Comparison of ENCODE assay signal across 9 mouse cellular contexts in genomic region chr7:130807749-130808148, GRCm38 (mm10). TPM values are rescaled to one million over a fixed set of nuclear protein-coding genes. Genes with fewer than 3 reads are reported as not detected.
DNase-seq lines count a peak whose midpoint lies in the region; ATAC-seq and TF ChIP-seq lines count a peak whose summit lies in the region.
"Had no signal": no experiment of that assay in that cellular context is flagged by ENCODE, and none has a peak within 500 bp of the region (broad histone marks: within the 10 kb centered on the region; RNA-seq: fewer than 3 reads in every experiment).

No protein-coding gene starts in this region.

- H3K4me3 ChIP-seq in cortical plate, adult 2 months (ENCODE audit: insufficient read depth, low read length): no peak overlapping the region
- H3K4me3 ChIP-seq in intestine, embryonic 15.5 days (replicated peaks): no peak overlapping the region
- H3K4me3 ChIP-seq in forebrain, embryonic 14.5 days (ENCODE audit: low read depth, low read length): no peak overlapping the region
- H3K4me3 ChIP-seq: limb, embryonic 12.5 days had no signal

- no peak overlapping the region for H3K9ac ChIP-seq in intestine, embryonic 15.5 days
- no peak overlapping the region for H3K9ac ChIP-seq in forebrain, embryonic 14.5 days (ENCODE audit: low read length)
- H3K9ac ChIP-seq: limb, embryonic 12.5 days had no signal

- no peak overlapping the region for H3K4me2 ChIP-seq in intestine, embryonic 15.5 days (replicated peaks)
- no peak overlapping the region for H3K4me2 ChIP-seq in forebrain, embryonic 14.5 days (ENCODE audit: low read length)
- H3K4me2 ChIP-seq: limb, embryonic 12.5 days had no signal

- peak; percentile 77 for ATAC-seq in intestine, embryonic 15.5 days
- no peak for ATAC-seq in forebrain, embryonic 14.5 days

- no peak for TF ChIP-seq CTCF in cortical plate, adult 2 months (IDR thresholded peaks at IDR 0.05; ENCODE audit: extremely low read depth, insufficient read depth, low read length)

- peak overlapping the region; percentile 35; the same call in 1 of the 2 replicates for H3K27ac ChIP-seq in cortical plate, adult 2 months (ENCODE audit: insufficient read depth, low read length)
- H3K27ac ChIP-seq in intestine, embryonic 15.5 days: no peak overlapping the region
- H3K27ac ChIP-seq in forebrain, embryonic 14.5 days (ENCODE audit: low read depth, low read length): no peak overlapping the region
- H3K27ac ChIP-seq: limb, embryonic 12.5 days had no signal

- H3K4me1 ChIP-seq in cortical plate, adult 2 months (ENCODE audit: control insufficient read depth, insufficient read depth, low read length): peaks cover 3% of the 10 kb centered on the region
- H3K4me1 ChIP-seq in intestine, embryonic 15.5 days (replicated peaks): peaks cover 6% of the 10 kb centered on the region; the same call in 1 of the 2 replicates
- no peaks in the 10 kb centered on the region for H3K4me1 ChIP-seq in forebrain, embryonic 14.5 days (ENCODE audit: control insufficient read depth, insufficient read depth, low read length)
- H3K4me1 ChIP-seq: limb, embryonic 12.5 days had no signal

- peak; percentile 73 for DNase-seq in ovary, adult 18-20 months (ENCODE audit: low spot score)
- no peak for DNase-seq in ovary, postnatal 10 days (ENCODE audit: low spot score)
- DNase-seq in lung, postnatal 25 days (ENCODE audit: low spot score): peak; percentile 55
- DNase-seq in spleen, postnatal 14 days (ENCODE audit: low spot score in 2 of 2): no peak
- DNase-seq in thymus, postnatal 25 days: no peak
- DNase-seq in forebrain, embryonic 14.5 days (ENCODE audit: low spot score): no peak

- H3K27me3 ChIP-seq in intestine, embryonic 15.5 days (replicated peaks): no peaks in the 10 kb centered on the region
- no peaks in the 10 kb centered on the region for H3K27me3 ChIP-seq in forebrain, embryonic 14.5 days (replicated peaks; ENCODE audit: control insufficient read depth, insufficient read depth, low read length)
- H3K27me3 ChIP-seq: limb, embryonic 12.5 days had no signal

- no peaks in the 10 kb centered on the region for H3K9me3 ChIP-seq in intestine, embryonic 15.5 days
- H3K9me3 ChIP-seq in forebrain, embryonic 14.5 days (replicated peaks; ENCODE audit: control insufficient read depth, low read length): no peaks in the 10 kb centered on the region
- H3K9me3 ChIP-seq: limb, embryonic 12.5 days had no signal

- WGBS in intestine, embryonic 15.5 days: 51% methylated on average over 8 of the region's 8 CpGs
- 81% methylated on average over 8 of the region's 8 CpGs for WGBS in forebrain, embryonic 14.5 days

- H3K36me3 ChIP-seq in intestine, embryonic 15.5 days: no peaks in the 10 kb centered on the region
- H3K36me3 ChIP-seq in forebrain, embryonic 14.5 days (ENCODE audit: control insufficient read depth, insufficient read depth, low read length): no peaks in the 10 kb centered on the region
- H3K36me3 ChIP-seq: limb, embryonic 12.5 days had no signal

- TF ChIP-seq POLR2A in cortical plate, adult 2 months (IDR thresholded peaks at IDR 0.05; ENCODE audit: extremely low read depth, insufficient read depth, low read length): 0 out of 2 replicates have a peak, but pooled peaks have one; percentile 21

RNA-seq across cellular contexts. Expression of gene Btbd16, which starts 33.9 kb away (rescaled TPM):
- polyA plus RNA-seq in cortical plate, adult 2 months (2012; rRNA removed): 0.68 and 0.86 TPM in 2 replicates
- 0.05 and 0.06 TPM in 2 replicates for polyA plus RNA-seq in intestine, embryonic 15.5 days (2015; fragmentation: Nextera tagmentation; extraction: Ambion mirVana)
- polyA plus RNA-seq in forebrain, embryonic 14.5 days (2014; fragmentation: Nextera tagmentation; extraction: Ambion mirVana): not detected in 2 replicates
- polyA plus RNA-seq: limb, embryonic 12.5 days had no signal

RNA-seq across cellular contexts. Expression of gene Plekha1, which starts 57.8 kb away (rescaled TPM):
- 110 and 111 TPM in 2 replicates for polyA plus RNA-seq in cortical plate, adult 2 months (2012; rRNA removed)
- polyA plus RNA-seq in intestine, embryonic 15.5 days (2015; fragmentation: Nextera tagmentation; extraction: Ambion mirVana): 40.5 and 41.5 TPM in 2 replicates
- polyA plus RNA-seq in forebrain, embryonic 14.5 days (2014; fragmentation: Nextera tagmentation; extraction: Ambion mirVana): 30.6 and 43.9 TPM in 2 replicates

Comparison
In these comparisons a context has a peak if more than half of its experiments do, and no peak if none do; other contexts are left out.
1. DNase-seq: peak in ovary, adult 18-20 months (single experiment) and lung, postnatal 25 days (single experiment); none in ovary, postnatal 10 days (single experiment), spleen, postnatal 14 days (0 of 2), thymus, postnatal 25 days (single experiment) and forebrain, embryonic 14.5 days (single experiment).